Mouse (Mus musculus) testis, adult 2 months (tissue): ENCODE results near the gene Sec1.

ENCODE experiments used
- CTCF ChIP-seq: fragments of 200-500 bp; IDR thresholded peaks from 2 replicates; pipeline ENCODE4 v1.5.1; 2012; ENCODE audit warnings: low read depth, mild to moderate bottlenecking, inconsistent platforms, low read length, moderate library complexity; ENCODE audit not compliant: control insufficient read depth, insufficient read depth, insufficient replicate concordance
- POLR2A ChIP-seq: fragments of 200-500 bp; IDR thresholded peaks from 2 replicates; pipeline ENCODE4 v1.6.1; 2012; ENCODE audit warnings: low read depth, mild to moderate bottlenecking, inconsistent platforms, low read length, moderate library complexity; ENCODE audit not compliant: control insufficient read depth

DNA sequence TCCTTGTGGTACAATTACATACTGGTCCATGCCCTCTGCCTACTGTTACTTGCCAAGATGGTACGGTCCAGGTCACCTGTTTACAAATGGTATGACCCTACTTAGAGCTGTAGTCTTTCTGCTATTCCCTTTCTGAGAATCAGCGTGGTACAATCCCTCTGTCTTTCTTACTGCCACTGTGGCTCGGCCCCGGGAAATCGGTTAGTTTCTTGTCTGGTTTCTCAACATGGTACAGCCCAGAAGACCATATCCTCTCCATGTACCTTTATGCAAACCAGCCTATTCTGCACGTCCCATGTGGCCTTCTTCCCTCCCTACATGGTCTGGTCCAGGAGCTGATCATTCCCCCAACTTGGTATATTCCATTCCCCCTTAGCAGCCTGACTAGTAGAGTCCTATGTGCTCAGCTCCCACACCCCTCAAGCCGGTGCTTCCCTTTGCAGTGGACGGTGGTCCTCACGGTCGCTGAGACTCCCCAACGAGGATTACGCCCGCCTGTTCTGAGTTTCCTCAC is 9.9 kb upstream of the Sec1 start:
- TF ChIP-seq POLR2A = no peak; the same call in 1 of the 2 replicates
- TF ChIP-seq CTCF = no peak
